Mouse (Mus musculus) lung, postnatal 10 days (tissue): ENCODE measurements at regions not wholly inside any gene's neighbourhood (a gene's known extent, or its start where the extent isn't known, plus 50 kb on each side); places are given as distances from the start of the nearest gene placed in this dataset.
"Not testable (repeated sequence)": the region's sequence is repeated elsewhere in the genome, so short reads cannot be mapped to it uniquely, and the experiment has no call there.

Experiments used
- DNase-seq: peaks from one replicate; pipeline ENCODE4 v3.0.0; 2021

DNA sequence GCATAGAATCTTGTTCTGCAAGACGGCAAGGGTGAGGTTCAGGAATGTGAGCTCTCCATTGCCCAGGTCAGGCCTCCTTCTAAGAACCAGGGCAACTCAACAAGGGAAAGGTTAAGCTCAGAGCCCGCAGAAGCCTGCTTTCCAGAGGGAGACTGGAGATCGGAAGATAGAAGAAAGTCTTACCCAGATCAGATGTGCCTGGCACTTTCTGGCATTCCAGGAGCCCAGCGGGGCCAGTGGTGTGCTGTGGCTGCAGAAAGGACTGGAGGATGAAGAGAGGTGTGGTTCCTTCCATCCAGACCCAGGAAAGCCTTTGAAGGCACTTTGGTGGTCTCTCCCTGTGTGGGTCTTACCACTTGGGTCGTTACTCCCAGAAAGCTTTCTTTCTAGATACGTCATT, 178.4 kb downstream of the Tmx1 start:
- no peak for DNase-seq

DNA sequence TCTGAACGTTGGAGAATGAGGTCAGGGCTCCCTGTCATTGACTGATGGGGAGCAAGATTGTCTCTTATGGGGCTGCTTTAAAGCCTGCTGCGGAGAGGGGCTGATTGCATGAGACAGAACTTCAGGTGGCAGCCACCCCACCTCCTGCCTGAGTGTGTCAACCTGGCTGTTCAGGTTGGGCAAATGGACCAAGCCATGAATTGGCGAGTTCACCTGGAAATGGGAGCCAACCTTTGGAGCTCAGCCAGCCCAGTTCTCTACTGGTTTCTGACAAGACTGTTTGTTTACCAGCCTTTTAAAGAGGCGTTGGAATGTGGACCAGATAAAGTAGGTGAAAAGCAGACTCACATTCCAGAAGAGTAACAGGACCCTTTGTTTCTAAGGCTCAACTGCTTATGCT, 180.3 kb downstream of the Tmx1 start:
- DNase-seq, result no peak

DNA sequence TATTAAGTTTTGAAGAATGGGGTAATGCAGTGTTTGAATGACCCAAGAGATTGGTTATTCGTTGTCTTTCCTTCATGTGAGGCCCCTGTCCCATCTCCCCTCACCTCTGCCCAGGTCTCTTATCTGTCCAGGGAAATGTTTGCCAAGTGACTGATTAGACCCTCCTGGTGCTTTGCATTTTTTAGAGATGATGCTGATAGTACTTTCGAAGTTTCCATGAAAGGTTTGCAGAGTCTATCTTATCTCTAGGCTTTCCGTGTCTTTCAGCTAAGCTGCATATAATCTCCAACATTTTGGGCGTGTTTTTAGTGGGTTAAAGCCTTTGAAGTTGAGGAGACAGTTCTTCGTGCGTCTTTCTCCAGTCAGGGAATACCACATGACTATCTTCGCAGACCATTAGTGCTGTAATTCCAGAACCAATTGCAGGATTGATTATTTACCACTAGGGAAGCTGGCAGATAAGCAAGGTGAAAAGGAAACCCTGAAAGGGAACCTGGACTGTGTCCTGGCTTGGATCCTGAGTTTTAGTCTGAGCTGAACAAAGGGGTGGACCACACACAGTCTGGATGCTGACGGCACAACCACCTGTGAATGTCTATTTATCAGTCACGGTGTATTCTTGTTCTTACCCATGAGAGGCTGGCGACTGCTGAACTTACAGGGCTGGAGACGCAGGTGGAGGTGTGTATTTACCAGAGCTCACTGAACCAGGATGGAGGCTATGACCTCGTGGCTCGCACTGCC, 180.9 kb downstream of the Tmx1 start:
- no peak for DNase-seq

DNA sequence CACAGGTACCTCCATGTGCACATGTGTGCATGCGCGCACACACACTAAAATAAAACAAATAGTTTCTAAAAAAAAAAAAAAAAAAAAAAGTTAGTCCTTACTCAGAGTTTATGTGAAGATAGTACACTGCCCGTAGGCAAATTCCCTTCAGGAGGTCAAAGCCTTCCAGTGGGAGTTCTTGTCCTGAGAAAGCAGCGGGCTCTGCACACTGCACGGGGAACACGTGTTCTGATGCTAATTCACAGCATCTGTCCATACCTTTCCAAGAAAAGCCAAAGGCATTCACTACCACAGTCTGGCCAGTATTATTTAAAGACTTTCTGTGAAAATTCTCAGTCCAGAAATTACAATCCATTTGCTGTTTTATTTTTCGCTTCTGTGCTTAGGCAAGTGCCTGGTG, 183.1 kb downstream of the Tmx1 start:
- no peak for DNase-seq

DNA sequence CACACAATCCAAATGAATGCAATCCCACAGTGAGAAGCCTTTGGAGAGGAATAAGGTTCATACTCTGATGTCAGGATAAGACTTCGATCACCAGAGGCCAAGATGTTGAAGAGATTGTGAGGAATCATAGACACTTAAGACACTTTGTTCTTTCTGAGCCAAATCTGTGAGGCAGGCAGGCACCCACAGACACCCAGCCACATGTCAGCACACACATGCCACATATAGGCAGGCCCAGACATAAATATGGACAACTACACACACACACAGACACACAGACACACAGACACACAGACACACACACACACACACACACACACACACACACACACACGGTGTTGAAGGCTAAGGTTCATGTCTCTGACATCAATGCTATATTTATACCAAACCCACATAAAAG, 185.1 kb upstream of the Frmd6 start:
- DNase-seq, result no peak

DNA sequence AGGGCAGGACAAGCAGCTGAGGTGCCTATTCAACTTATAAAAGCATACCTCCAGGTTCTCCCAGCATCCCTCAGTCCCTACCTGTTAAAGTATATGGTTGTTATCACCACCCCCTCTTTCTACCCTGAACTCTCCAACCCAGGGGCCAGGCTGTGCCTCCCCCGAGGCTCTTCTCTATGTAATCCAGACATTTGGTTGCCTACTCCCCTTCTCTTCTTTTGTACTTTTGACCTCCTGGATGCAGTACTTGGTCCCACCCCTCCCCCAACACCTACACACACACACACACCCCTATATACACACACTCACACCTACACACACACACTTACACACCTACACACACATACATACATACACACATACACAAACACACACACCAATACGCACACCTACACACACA, 180.4 kb upstream of the Frmd6 start:
- no peak for DNase-seq

DNA sequence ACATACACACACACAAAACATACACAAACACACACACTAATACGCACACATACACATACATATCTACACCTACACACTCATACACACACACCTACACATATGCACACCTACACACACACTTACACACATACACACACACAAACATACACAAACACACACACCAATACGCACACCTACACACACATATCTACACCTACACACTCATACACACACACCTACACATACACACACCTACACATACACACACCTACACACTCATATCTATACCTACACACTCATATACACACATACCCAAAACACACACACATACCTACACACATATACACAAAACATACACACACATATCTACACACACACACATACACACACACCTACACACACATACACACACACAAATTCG, 179.9 kb upstream of the Frmd6 start:
- DNase-seq, result no peak

DNA sequence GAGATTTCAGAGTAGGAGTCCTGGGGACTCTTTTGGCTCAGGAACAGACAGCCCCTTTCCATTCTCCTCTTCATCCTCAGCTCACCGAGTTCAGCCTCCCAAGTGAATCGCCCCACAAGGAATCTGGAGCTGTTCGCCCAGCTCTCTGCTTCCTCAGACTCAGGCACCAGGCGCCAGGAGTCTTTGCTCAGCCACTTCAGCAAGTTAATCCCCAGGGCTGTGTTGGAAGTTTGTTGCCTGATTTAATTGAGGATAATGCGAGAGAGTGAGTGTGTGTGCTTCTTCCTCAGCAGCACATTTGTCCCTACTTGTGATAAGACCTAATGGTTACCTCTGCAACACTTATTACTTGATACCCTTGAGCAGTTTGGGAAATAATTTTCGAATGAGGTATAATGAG, 177.8 kb upstream of the Frmd6 start:
- no peak for DNase-seq

DNA sequence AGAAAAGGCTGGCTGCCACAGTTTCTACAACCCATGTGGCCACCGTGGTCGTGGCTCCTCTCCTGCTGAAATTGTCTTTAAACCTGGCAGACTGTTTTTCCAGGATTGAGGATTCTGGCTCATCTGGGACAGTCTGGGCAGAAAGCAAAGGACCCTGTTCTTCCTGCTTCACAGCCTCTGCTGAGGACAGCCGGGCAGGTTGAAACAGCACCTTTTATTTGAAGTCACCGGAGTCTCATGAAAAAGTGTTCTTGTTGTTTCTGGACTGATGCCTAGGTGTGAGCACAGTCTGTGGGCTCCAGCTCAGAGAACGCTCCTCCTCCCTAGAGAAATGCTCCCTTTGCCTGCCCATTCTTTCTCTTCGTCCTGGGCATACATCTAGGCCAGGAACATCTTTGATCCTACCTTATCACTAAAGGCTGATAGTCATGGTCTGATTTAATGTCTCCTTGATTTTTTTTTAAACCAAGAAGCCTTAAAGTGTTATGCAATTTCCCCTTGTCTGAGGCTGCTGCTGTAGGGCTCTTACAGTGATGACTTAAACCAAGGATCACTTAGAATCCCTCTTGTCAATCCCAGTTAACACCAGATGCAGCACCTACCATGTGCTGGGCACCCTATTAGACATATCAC, 177.0 kb upstream of the Frmd6 start:
- no peak for DNase-seq

DNA sequence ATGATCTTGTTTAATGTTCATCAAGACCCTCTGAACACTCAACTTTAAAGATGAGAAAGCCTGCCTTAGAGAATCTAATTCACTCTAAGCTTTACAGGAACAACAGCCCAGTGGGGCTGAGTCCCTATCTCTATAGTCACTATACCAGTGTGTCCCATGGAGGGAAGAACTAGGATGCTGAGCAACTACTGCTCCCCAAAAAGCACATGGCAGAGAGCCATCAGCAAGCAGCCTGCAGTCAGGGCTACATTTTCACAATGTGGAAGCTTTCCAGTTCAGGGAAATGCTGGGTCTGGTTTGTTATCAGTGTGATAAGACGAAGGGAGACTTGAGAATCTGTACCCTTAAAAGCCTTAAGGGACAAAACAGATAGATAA, 176.5 kb upstream of the Frmd6 start:
- DNase-seq, result no peak

DNA sequence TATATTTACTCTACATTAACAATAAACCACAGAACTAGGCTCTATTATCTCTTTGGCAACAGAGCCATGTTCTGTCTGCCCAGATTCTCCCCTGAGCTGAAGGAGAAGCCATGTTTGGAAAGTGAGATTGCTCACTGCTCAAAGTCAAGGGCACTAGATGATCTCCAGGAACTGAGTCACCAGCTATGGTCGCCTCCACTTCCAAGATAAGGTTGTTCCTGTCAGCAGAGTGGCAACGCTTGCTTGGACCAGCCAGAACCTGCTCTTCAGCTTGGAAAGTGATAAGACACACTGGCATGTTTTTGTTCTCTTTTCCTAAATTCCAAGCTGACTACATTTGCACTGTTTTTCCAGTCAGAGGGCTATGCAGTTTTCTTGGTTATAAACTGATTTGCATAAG, 175.6 kb upstream of the Frmd6 start:
- no peak for DNase-seq

DNA sequence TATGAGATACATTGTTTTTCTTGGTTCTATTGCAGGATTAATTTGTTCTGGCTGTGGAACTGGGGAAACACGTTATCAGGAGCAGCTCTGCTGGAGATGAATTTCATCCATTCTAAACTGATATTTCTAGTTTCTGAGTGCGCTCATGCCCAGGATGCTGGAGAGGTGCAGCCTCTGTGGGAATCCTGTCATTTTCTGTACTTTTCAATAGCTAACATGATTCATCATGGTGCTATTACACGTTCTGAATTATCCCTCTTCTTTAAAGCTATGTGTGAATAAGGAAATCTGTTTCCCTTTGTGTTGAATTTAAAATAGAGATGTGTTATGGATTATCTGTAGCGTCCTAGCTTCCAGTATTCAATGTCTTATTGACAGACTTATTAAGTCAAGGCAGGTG, 174.8 kb upstream of the Frmd6 start:
- no peak for DNase-seq

DNA sequence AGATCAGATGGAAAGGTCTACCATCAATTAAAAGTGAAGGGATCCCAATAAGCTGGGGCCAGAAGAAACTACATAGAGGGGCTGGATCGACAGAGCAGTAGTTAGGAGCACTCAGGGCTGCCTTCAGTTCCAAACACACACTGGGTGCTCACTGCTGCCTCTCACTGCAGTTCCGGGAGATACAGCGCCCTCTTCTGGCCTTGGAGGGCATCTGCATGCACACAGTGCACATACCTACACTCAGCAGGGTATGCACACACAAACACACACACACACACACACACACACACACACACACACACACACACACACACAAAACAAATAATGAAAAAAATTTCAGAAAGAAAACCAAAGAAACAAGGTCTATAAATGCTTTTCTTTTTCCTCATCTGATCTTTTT, 172.6 kb upstream of the Frmd6 start:
- no peak for DNase-seq

DNA sequence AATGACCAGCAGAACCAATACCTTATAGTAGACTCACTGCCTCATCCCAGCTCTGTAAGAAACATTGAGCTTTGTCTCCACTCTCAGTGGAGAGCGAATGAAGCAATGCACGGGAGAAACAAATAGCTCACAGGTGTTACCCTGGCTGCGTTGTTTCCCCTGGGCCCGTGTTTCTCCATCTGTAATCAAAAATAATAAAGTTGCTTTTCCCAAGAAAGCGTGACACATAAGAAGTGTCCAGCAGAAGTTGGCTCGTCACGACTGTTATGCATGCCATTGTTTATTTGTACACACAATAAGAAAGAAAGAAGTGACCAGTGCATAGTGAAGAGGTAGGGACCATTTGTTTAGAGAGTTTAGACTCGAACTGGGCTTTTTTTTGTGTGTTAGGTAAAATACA, 171.3 kb upstream of the Frmd6 start:
- DNase-seq, result no peak

DNA sequence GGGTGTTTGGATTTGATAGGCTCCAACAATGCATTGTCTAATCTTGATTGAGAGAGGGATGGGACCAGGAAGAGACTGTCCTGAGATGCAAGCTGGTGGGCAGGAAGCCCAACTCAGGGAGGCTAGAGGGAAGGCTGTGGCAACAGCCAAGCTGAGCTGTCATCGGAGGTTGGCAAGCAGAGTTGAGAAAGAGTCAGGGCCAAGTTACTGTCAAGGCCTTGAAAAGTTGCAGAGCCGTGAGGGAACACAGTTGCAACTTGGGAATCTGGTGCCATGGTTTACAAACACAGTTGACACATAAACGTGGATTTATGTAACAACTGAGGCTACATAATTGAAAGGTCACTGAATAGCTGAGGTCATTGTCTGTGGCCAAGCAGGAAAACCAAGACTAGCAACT, 170.8 kb upstream of the Frmd6 start:
- peak; percentile 89 for DNase-seq

DNA sequence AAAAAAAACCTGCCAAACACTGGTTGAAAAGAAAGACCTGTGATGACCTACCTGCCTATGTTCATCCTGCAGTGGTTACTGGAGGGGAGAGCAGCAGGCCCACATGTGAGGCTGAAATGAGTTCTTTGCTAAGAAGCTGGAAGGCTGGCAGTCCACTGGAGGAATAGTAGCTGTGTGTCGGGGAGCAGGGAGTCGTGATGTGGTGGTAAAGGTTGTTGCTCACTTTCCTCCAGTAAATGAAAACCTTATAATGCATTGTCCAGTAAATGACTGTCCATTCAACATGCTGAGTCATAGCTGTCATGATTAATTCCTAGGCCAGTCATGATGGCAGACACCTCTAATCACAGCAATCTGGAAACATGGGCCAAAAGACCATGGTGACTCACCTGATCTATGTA, 169.9 kb upstream of the Frmd6 start:
- no peak for DNase-seq

DNA sequence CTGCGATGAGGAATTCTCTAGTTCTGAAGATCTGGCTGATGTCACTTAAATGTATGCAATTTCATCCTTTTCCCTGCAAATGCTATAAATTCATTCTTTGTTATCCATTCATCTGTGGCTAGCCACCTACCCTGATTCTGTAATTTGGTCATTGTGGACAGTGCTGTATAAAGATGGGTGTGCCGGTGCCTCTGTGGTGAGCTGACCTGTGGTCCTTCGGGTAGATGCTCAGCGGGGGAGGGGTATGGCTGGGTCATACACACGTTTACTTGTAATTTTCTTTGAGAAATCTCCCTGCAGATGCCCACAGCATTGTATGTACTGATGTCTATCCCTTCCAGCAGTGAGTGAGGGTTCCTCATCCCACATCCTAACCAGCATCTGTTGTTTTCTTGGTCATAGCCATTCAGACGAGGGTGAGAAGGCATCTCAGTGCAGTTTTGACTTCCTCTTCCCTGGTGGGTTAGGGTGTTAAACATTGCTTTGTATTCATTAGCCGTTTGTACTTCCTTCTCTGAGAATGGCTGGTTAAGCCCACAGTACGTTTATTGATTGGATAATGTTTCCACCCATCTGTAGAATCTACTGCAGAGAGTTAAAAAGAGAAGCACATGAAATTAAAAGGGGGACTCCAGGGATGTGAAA, 169.3 kb upstream of the Frmd6 start:
- DNase-seq, result no peak

DNA sequence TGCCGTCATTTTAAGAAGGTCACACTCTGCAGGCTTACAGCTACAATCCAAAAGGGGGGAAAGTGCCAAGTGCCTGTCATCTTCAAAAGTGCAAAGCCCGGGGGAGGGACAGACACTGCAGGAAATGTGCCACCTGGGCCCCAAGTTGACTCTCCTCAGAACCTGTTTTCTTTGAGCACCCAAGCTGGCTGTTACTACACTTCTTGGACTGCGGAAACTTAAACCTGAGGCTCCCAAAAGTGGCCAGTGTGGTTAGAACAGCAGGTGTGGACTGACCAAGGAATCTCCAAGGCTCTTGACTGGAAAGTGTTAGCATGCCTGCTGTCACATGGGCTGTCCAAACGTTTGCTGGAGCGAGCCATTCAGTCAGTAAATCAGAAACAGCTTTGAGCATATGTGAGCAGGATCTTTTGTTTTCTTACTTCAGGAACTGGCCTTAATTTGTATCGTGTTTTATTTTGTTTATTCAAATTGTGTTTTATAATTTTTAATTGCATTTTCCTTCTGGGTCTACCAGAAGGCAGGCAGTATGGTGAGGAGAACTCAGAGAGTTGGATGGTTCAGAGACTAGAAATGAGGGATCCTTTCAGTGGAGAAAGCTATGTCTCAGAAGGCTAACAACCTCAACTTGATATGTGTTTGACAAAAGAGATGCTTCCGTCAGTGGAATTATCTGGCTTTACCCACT, 168.4 kb upstream of the Frmd6 start:
- peak; percentile 40 for DNase-seq

DNA sequence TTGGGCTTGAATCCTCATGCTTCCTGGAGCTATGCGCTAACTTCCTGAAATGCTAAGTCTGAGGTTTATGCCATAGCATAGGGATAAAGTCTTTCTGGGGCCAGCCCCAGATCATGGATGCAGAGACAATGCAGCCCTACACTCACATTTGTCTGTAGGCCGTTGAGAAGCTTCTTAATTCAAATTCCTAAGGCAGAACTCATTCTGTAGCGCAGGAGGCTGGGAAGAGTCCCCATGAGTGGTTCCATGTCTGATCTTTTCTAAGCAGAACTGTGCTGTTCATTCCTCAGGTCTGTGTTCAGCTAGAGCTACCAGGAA, 167.9 kb upstream of the Frmd6 start:
- no peak for DNase-seq

DNA sequence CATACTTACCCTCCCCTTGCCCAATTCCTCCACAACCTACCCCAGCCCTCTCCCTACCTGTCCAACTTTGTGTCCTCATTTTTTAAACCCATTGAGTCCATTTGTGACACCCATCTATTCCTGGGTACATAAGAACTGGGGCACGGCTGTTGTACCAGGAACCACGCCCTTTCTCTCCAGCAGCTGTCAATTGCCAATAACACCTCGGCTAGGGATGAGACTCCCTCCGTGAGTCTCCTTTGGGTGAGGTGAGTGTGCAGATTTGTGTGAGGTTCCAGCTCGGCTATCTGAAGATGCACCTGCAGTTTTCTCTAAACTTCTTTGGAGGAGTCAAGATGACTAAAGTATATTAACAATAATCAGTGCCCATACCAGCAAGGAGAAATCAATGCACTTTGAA, 167.2 kb upstream of the Frmd6 start:
- DNase-seq, result no peak

DNA sequence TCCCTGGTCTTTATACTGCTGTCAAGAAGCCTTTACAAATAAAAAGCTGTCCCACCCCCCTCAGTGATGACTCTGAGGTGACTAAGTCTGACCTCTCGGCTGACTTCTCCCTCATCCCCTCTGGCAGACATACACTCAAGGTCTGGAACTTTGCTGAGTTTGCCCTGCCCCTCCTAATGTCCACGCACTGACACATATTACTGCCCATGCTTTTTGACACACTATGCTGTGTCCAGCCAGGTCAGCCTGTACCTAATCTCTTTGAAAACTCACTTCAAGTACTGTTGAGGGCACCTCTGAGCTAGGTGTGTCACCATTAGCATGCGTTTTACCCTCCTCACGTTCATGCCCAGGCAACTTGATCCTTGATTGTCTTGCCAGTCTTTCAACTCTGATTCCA, 164.9 kb upstream of the Frmd6 start:
- DNase-seq, result no peak

DNA sequence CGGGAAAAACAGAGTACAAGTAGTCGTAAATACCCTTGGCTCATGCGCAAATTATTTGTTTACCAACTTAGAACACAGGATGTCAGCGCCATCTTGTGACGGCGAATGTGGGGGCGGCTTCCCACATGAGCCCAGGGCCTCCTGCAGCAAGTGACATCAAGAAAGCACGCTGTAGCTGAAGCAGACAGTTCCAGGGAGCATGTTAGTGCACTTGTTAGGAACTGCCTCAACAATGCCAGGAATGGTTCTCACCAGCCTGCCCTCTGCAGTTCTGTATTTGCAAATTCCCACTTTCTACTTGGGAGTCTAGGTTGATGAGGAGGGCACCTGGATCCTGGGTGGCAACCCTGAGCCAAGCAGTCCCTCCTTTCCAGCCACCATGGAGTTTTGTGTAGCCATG, 157.2 kb upstream of the Frmd6 start:
- DNase-seq, result not testable (repeated sequence)

DNA sequence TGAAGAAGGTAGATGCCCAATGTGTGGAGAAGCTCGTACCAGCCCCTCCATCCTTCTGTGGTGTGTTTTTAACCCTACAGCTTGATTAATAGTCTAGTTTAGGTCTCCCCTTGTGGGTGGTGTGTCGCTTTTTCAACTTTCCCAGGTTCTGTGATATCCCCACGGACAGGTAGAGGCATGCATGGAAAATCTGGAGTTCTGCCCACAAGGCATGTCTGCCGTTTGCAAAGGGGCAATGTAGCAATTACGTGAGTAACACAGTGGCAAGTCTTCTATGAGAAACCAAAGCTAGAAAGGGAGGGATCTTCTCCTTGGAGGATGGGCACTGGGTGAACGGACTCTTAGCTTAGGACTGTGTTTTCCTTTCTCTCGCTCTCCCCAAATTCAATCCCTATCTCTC, 153.2 kb upstream of the Frmd6 start:
- no peak for DNase-seq

DNA sequence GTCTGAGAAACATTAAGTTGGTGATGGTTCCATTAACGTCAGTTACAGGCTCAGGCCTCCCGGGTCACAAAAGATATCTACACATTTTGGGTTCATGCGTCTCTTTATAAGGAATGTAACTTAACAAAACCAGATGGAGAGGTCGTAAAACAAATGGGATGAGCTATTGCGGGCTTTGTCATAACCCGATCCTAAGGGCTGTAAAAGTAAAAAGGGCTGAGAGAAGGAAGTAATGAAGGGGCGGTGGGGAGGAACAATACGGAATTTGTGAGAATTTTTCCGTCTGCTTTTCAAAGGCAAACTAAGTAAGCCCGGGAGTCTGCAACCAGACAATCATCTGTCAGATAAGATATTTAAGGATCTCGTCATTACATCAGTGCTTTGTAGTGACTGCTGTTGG, 152.1 kb upstream of the Frmd6 start:
- DNase-seq, result no peak
